Mouse (Mus musculus) forebrain, embryonic 13.5 days (tissue): ENCODE results near the gene Mrpl43. TPM values are rescaled to one million over a fixed set of nuclear protein-coding genes. Genes with fewer than 3 reads are reported as not detected.

ENCODE experiments used
- ATAC-seq: fragments of 200-750 bp; cut with Nextera tagmentation; 2 replicates; pipeline ENCODE4 v1.8.0; 2017
- H3K27ac ChIP-seq: fragments of 300-500 bp; sonication (generic); 2 replicates; pipeline ENCODE4 v1.5.1; 2015; ENCODE audit warnings: inconsistent platforms, mild to moderate bottlenecking, moderate library complexity
- H3K27me3 ChIP-seq: fragments of 300-500 bp; sonication (generic); 2 replicates; pipeline ENCODE4 v1.6.1; 2015; ENCODE audit warnings: mild to moderate bottlenecking, inconsistent platforms
- H3K36me3 ChIP-seq: fragments of 300-500 bp; sonication (generic); 2 replicates; pipeline ENCODE4 v1.6.1; 2015; ENCODE audit warnings: mild to moderate bottlenecking, inconsistent platforms; ENCODE audit not compliant: poor library complexity, severe bottlenecking
- H3K4me1 ChIP-seq: fragments of 300-500 bp; sonication (generic); 2 replicates; pipeline ENCODE4 v1.6.1; 2015; ENCODE audit warnings: inconsistent platforms
- H3K4me2 ChIP-seq: fragments of 300-500 bp; sonication (generic); 2 replicates; pipeline ENCODE4 v1.6.1; 2015; ENCODE audit warnings: inconsistent platforms, mild to moderate bottlenecking, moderate library complexity
- H3K4me3 ChIP-seq: fragments of 300-500 bp; sonication (generic); 2 replicates; pipeline ENCODE4 v1.5.1; 2015; ENCODE audit warnings: mild to moderate bottlenecking, inconsistent platforms
- H3K9ac ChIP-seq: fragments of 300-500 bp; sonication (generic); 2 replicates; pipeline ENCODE4 v1.6.1; 2015; ENCODE audit warnings: mild to moderate bottlenecking, inconsistent platforms
- H3K9me3 ChIP-seq: fragments of 300-500 bp; sonication (generic); replicated peaks from 2 replicates; pipeline ENCODE4 v1.6.1; 2016; ENCODE audit warnings: inconsistent platforms
- WGBS: fragments of 180-500 bp; shearing (Covaris S2); methylation state at CpG from one replicate; pipeline ENCODE4 v1.1.7; 2015; 5-methylcytosine and 5-hydroxymethylcytosine counted together
- polyA plus RNA-seq: library from polyadenylated mRNA; unstranded; fragments of >200 nt; fragmentation: Nextera tagmentation; extraction: Ambion mirVana; gene quantifications from 2 replicates; pipeline ENCODE4 v1.2.1, GENCODE M21; 2015

Mrpl43 gene
- polyA plus RNA-seq, 1 experiment from 2014 or later = 82.2 TPM

DNA sequence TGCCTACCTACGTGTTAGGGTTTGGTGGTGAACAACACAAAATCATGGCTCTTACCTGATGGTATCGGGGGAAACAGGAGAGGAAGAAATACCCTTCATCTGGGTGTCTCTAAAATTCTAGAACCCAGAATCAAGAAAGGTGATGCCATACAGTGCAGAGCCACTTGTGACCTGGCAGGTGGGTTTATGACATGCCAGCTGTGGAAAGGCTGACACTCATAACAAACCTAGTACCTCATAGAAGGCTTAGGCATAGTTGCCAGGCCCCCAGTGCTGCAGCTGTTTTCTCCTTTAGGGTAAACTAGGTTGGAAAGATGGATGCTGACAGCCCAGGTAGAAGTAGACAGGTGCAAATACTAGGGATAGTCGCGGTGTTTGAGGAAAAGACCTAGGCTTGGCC is 21.8 kb downstream of the Mrpl43 start:
- no peak overlapping the region for H3K27ac ChIP-seq
- peaks cover 8% of the 10 kb centered on the region for H3K4me1 ChIP-seq
- no peak overlapping the region for H3K4me3 ChIP-seq
- H3K9me3 ChIP-seq = no peaks in the 10 kb centered on the region
- H3K9ac ChIP-seq = no peak overlapping the region
- ATAC-seq = no peak
- H3K4me2 ChIP-seq = no peak overlapping the region
- WGBS = 91% methylated on average over 4 of the region's 4 CpGs
- H3K27me3 ChIP-seq = no peaks in the 10 kb centered on the region
- peaks cover 30% of the 10 kb centered on the region for H3K36me3 ChIP-seq

DNA sequence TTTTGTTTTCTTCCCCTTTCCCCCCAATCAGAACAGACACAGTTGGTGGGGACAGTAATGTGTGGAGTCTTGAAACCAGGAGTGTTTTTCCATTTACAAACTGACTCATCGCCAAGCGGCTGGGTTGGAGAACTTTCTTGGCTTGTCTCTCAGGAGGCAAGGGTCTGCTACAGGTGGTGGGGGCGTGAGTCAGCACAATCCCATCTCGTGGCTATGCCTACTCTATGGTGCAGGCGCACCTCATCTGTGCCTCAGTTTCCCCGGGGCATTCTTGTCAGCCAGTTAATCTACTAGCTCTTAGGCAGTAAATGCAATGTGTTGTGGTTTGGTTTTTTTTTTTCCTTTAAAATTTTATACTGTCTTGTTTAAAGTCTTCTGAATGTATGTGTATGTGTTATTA is 22.9 kb downstream of the Mrpl43 start:
- ATAC-seq = no peak
- no peak overlapping the region for H3K9ac ChIP-seq
- H3K4me2 ChIP-seq = no peak overlapping the region
- peaks cover 1% of the 10 kb centered on the region; the same call in 1 of the 2 replicates for H3K4me1 ChIP-seq
- H3K27ac ChIP-seq = no peak overlapping the region
- no peaks in the 10 kb centered on the region for H3K9me3 ChIP-seq
- H3K36me3 ChIP-seq = peaks cover 40% of the 10 kb centered on the region
- H3K4me3 ChIP-seq = no peak overlapping the region
- H3K27me3 ChIP-seq = no peaks in the 10 kb centered on the region
- WGBS = 96% methylated on average over 6 of the region's 6 CpGs

DNA sequence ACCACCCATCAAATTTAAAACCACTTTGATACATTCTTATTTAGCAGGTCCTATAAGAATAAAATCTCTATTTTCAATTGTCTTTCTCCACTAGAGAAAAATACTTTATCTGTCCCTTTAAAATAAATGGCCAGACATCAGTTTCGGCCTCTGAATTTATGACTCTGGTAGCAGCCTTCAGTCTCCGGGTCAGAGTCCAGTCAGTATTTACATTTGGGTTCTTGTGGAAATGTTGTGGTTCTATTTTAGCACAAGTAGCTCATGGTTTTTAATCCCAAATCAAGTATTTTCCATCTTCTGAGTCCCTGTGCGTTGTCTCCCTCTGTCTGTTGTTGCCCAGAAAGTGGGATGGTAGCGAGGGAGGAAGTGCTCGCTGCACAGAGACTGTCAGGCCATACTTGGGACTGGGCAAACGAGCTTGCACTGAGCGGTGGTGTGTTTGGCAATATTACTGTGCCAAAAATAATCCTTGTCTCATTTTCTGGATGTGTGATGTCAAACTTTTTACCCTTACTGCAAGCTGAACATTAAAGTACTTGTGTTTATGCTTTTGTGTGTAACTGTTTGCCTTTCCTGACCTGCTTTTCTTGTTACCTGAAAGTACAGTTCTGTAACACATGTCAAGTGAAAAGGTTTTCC is 23.6 kb downstream of the Mrpl43 start:
- no peaks in the 10 kb centered on the region for H3K9me3 ChIP-seq
- H3K27me3 ChIP-seq = no peaks in the 10 kb centered on the region
- ATAC-seq = no peak
- no peak overlapping the region for H3K9ac ChIP-seq
- no peak overlapping the region for H3K27ac ChIP-seq
- WGBS = 86% methylated on average over 7 of the region's 7 CpGs
- H3K4me3 ChIP-seq = no peak overlapping the region
- H3K4me2 ChIP-seq = no peak overlapping the region
- no peaks in the 10 kb centered on the region for H3K4me1 ChIP-seq
- H3K36me3 ChIP-seq = peaks cover 48% of the 10 kb centered on the region

DNA sequence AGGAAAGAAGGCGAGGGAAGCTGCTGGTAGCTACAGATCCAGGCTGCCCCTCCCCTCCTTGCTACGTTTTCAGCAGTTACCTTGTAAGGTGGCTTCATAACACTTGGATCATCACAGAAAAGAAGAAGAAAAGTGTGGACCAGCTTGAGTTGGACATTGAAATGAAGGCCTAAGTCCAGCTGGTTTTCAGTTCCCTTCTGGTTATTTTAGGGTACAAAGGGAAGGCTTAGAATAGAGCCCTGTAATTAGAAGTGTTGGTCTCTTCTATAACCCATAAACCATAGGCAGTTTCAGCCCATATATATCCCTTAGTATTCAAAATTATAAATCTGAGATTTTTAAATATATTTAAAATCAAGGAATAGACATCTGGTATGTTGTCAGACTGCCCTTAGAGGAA is 25.5 kb downstream of the Mrpl43 start:
- ATAC-seq = no peak
- Histone ChIP-seq H3K27ac (no peak overlapping the region), H3K36me3 (peaks cover 66% of the 10 kb centered on the region), H3K4me2 (no peak overlapping the region), H3K27me3 (no peaks in the 10 kb centered on the region), H3K9ac (no peak overlapping the region), H3K9me3 (no peaks in the 10 kb centered on the region), H3K4me3 (no peak overlapping the region), H3K4me1 (no peaks in the 10 kb centered on the region)
- 88% methylated on average over 2 of the region's 2 CpGs for WGBS

DNA sequence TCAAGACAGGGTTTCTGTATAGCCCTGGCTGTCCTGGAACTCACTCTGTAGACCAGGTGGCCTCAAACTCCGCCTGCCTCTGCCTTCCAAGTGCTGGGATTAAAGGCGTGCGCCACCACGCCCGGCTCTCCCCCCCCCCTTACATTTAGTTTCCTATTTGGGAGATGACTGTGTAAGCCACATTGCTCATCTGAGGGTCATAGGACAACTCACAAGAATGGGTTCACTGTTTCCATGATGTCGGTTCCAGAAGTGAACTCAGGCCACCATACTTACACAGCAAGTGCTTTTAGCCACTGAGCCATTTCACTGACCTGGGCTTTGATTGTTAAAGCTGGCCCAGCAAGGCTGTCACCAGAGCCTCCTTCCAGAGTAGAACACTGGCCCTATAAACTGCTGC is 29.1 kb downstream of the Mrpl43 start:
- Histone ChIP-seq H3K4me3 (no peak overlapping the region), H3K27me3 (no peaks in the 10 kb centered on the region), H3K27ac (no peak overlapping the region), H3K36me3 (peaks cover 95% of the 10 kb centered on the region), H3K4me2 (no peak overlapping the region), H3K9me3 (no peaks in the 10 kb centered on the region), H3K9ac (no peak overlapping the region), H3K4me1 (no peaks in the 10 kb centered on the region)
- WGBS = 94% methylated on average over 6 of the region's 6 CpGs
- no peak for ATAC-seq

DNA sequence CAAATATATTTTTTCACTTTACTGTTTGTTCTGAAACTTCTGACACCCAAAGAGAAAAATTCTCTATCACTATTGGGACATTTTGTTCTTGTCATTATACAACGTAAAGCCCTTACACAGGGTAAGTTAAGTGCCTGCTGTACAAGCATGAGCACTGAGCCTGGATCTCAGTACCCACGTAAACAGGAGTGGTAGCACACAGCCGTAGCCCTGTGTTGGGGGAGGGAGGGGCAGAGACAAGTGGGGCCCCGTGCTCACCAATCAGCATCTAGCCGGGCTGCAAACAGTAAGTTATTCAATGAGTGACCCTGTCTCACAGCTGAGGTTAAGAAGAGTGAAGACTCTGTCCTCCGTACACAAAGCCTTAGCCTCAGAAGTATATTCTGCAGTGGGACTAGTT is 29.6 kb downstream of the Mrpl43 start:
- 91% methylated on average over 6 of the region's 6 CpGs for WGBS
- Histone ChIP-seq H3K9ac (no peak overlapping the region), H3K4me3 (no peak overlapping the region), H3K36me3 (peaks cover 95% of the 10 kb centered on the region), H3K9me3 (no peaks in the 10 kb centered on the region), H3K4me2 (no peak overlapping the region), H3K4me1 (no peaks in the 10 kb centered on the region), H3K27ac (no peak overlapping the region), H3K27me3 (no peaks in the 10 kb centered on the region)
- no peak for ATAC-seq

DNA sequence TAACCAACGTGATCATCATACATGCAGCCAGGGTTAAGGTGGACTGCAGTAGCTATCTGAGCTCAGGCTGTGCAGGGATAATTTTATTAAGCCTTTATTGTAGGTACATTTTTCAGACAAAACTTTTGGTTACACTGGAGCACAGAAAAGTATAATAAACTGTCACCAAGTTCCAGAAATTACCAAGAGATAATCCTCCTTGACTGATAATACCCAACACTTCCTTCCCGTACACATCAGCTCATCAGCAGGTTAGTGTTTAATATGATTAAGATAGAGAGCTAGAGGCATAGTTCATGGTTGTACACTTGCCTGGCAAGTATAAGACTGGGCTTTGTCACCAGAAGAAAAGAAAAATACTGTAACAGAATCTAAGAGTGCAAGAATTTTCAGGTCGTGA is 37.9 kb downstream of the Mrpl43 start:
- no peaks in the 10 kb centered on the region for H3K27me3 ChIP-seq
- 96% methylated on average over 3 of the region's 3 CpGs for WGBS
- peaks cover 92% of the 10 kb centered on the region for H3K36me3 ChIP-seq
- H3K9ac ChIP-seq = no peak overlapping the region
- H3K27ac ChIP-seq = no peak overlapping the region
- no peaks in the 10 kb centered on the region for H3K4me1 ChIP-seq
- H3K4me3 ChIP-seq = no peak overlapping the region
- no peak overlapping the region for H3K4me2 ChIP-seq
- no peak for ATAC-seq
- H3K9me3 ChIP-seq = no peaks in the 10 kb centered on the region

DNA sequence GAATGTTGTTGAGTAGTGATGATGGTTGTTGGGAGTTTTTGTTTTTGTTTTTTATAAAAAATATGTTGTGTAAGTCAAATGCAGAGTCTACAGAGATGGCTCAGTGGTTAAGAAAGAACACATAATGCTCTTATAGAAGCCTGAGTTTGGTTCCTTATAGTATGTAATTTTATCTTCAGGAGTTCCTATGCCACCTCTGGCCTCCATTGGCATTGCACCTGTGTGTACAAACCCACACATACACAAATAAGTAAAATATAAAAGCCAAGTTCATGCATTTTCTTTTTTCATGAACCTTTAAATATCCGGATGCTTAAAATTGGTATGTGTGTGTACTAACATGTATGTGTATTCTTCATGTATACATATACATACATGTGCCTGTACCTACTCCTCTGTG is 40.3 kb downstream of the Mrpl43 start:
- no peaks in the 10 kb centered on the region for H3K4me1 ChIP-seq
- no peak overlapping the region for H3K4me2 ChIP-seq
- no peak overlapping the region for H3K27ac ChIP-seq
- H3K9me3 ChIP-seq = no peaks in the 10 kb centered on the region
- ATAC-seq = no peak
- H3K9ac ChIP-seq = no peak overlapping the region
- H3K36me3 ChIP-seq = peaks cover 84% of the 10 kb centered on the region
- 100% methylated on average over 1 of the region's 1 CpGs for WGBS
- no peaks in the 10 kb centered on the region for H3K27me3 ChIP-seq
- H3K4me3 ChIP-seq = no peak overlapping the region

DNA sequence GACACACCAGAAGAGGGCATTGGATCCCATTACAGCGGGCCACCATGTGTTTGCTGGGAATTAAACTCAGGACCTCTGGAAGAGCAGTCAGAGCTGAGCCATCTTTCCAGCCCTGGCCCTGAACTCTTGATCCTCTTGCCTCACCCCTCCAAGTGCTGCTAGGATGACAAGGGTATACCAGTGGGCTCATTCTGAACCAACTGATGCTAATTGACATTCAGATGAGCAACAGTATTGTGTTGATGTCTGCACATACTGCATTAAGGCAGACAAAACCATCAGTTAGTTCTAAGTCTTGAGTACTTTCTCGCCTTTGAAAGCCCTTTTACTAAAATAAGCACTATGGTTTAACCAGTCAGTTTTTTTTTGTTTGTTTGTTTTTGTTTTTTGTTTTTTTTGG is 46.6 kb downstream of the Mrpl43 start:
- 96% methylated on average over 2 of the region's 2 CpGs for WGBS
- no peak for ATAC-seq

More for the DNA sequence above, 46.6 kb downstream of the Mrpl43 start:
- Histone ChIP-seq H3K27me3 (no peaks in the 10 kb centered on the region), H3K4me1 (no peaks in the 10 kb centered on the region), H3K4me3 (no peak overlapping the region), H3K36me3 (peaks cover 81% of the 10 kb centered on the region), H3K4me2 (no peak overlapping the region), H3K9ac (no peak overlapping the region), H3K9me3 (no peaks in the 10 kb centered on the region), H3K27ac (no peak overlapping the region)

Other genes starting within 250 kb of the Mrpl43 start
- gene Slf2, start 75.3 kb downstream of the Mrpl43 start, polyA plus RNA-seq = 30.4 and 34.5 TPM in 2 replicates
- gene Sema4g, start 17.3 kb downstream of the Mrpl43 start, polyA plus RNA-seq = 9.7 and 11.7 TPM in 2 replicates
- gene Twnk, start 779 bp downstream of the Mrpl43 start, polyA plus RNA-seq = 21.1 and 22.2 TPM in 2 replicates
- 24.5 and 24.7 TPM in 2 replicates for gene Lzts2, start 8.0 kb upstream of the Mrpl43 start, polyA plus RNA-seq
- gene Pdzd7, start 39.3 kb upstream of the Mrpl43 start, polyA plus RNA-seq = 0.92 and 1.5 TPM in 2 replicates
- gene Sfxn3, start 41.1 kb upstream of the Mrpl43 start, polyA plus RNA-seq = 38.8 and 42.2 TPM in 2 replicates
- 0.46 and 0.76 TPM in 2 replicates for gene Kazald1, start 68.8 kb upstream of the Mrpl43 start, polyA plus RNA-seq
- gene Tlx1, start 144.2 kb upstream of the Mrpl43 start, polyA plus RNA-seq = 0.14 TPM in 1 of 2 replicates, not detected in the other
- gene Lbx1, start 229.4 kb upstream of the Mrpl43 start, polyA plus RNA-seq = not detected in 2 replicates